Mouse (Mus musculus): ENCODE measurements around the gene Arl8a. TPM values are rescaled to one million over a fixed set of nuclear protein-coding genes. Genes with fewer than 3 reads are reported as not detected.
A peak's percentile ranks its signal among the peaks of the same experiment; 100 is the strongest.

Arl8a gene
- polyA plus RNA-seq, 1 experiment from 2014 or later: 42.9 TPM

GRCm38 (mm10) chr1:135171984-135172383 is 25.4 kb downstream of the Arl8a start:
- H3K9ac ChIP-seq (ENCODE audit: low read length): no peak overlapping the region
- peaks cover 9% of the 10 kb centered on the region for H3K4me1 ChIP-seq (replicated peaks; ENCODE audit: control insufficient read depth, insufficient read depth, low read length)
- H3K27ac ChIP-seq (ENCODE audit: low read length): no peak overlapping the region
- H3K4me3 ChIP-seq (ENCODE audit: low read length): no peak overlapping the region
- peak; percentile 82 for ATAC-seq (ENCODE audit: low read depth)
- H3K9me3 ChIP-seq (ENCODE audit: control insufficient read depth, low read length): no peaks in the 10 kb centered on the region
- no peak overlapping the region for H3K4me2 ChIP-seq (ENCODE audit: low read depth, low read length)
- no peaks in the 10 kb centered on the region for H3K27me3 ChIP-seq (ENCODE audit: control insufficient read depth, insufficient read depth, low read depth, low read length)
- H3K36me3 ChIP-seq (ENCODE audit: control insufficient read depth, insufficient read depth, low read length): no peaks in the 10 kb centered on the region
- WGBS: 52% methylated on average over 6 of the region's 6 CpGs

- no peak overlapping the region for H3K9ac ChIP-seq (ENCODE audit: low read length)
- no peak for ATAC-seq (ENCODE audit: low read depth)
- H3K27ac ChIP-seq (ENCODE audit: low read length): no peak overlapping the region
- H3K4me1 ChIP-seq (replicated peaks; ENCODE audit: control insufficient read depth, insufficient read depth, low read length): peaks cover 9% of the 10 kb centered on the region
- no peaks in the 10 kb centered on the region for H3K36me3 ChIP-seq (ENCODE audit: control insufficient read depth, insufficient read depth, low read length)
- H3K27me3 ChIP-seq (ENCODE audit: control insufficient read depth, insufficient read depth, low read depth, low read length): no peaks in the 10 kb centered on the region
- 90% methylated on average over 6 of the region's 6 CpGs for WGBS
- no peak overlapping the region for H3K4me2 ChIP-seq (ENCODE audit: low read depth, low read length)
- H3K9me3 ChIP-seq (ENCODE audit: control insufficient read depth, low read length): no peaks in the 10 kb centered on the region
- H3K4me3 ChIP-seq (ENCODE audit: low read length): no peak overlapping the region
Observed at GRCm38 (mm10) chr1:135173311-135173710, 26.7 kb downstream of the Arl8a start.

GRCm38 (mm10) chr1:135175176-135175575 is 28.6 kb downstream of the Arl8a start:
- H3K9me3 ChIP-seq (ENCODE audit: control insufficient read depth, low read length): no peaks in the 10 kb centered on the region
- 70% methylated on average over 3 of the region's 3 CpGs for WGBS
- H3K36me3 ChIP-seq (ENCODE audit: control insufficient read depth, insufficient read depth, low read length): no peaks in the 10 kb centered on the region
- ATAC-seq (ENCODE audit: low read depth): no peak
- peaks cover 3% of the 10 kb centered on the region; the same call in 1 of the 2 replicates for H3K4me1 ChIP-seq (replicated peaks; ENCODE audit: control insufficient read depth, insufficient read depth, low read length)
- no peak overlapping the region for H3K9ac ChIP-seq (ENCODE audit: low read length)
- H3K27ac ChIP-seq (ENCODE audit: low read length): no peak overlapping the region
- no peak overlapping the region for H3K4me2 ChIP-seq (ENCODE audit: low read depth, low read length)
- H3K4me3 ChIP-seq (ENCODE audit: low read length): no peak overlapping the region
- H3K27me3 ChIP-seq (ENCODE audit: control insufficient read depth, insufficient read depth, low read depth, low read length): no peaks in the 10 kb centered on the region

- Histone ChIP-seq H3K4me2 (ENCODE audit: low read depth, low read length) (no peak overlapping the region), H3K4me1 (replicated peaks; ENCODE audit: control insufficient read depth, insufficient read depth, low read length) (no peaks in the 10 kb centered on the region), H3K36me3 (ENCODE audit: control insufficient read depth, insufficient read depth, low read length) (no peaks in the 10 kb centered on the region), H3K9ac (ENCODE audit: low read length) (no peak overlapping the region), H3K27me3 (ENCODE audit: control insufficient read depth, insufficient read depth, low read depth, low read length) (no peaks in the 10 kb centered on the region), H3K9me3 (ENCODE audit: control insufficient read depth, low read length) (no peaks in the 10 kb centered on the region), H3K4me3 (ENCODE audit: low read length) (no peak overlapping the region), H3K27ac (ENCODE audit: low read length) (no peak overlapping the region)
- ATAC-seq (ENCODE audit: low read depth): no peak
- 93% methylated on average over 3 of the region's 3 CpGs for WGBS
Observed at GRCm38 (mm10) chr1:135177724-135178123, 31.1 kb downstream of the Arl8a start.

- Histone ChIP-seq H3K36me3 (ENCODE audit: control insufficient read depth, insufficient read depth, low read length) (no peaks in the 10 kb centered on the region), H3K27me3 (ENCODE audit: control insufficient read depth, insufficient read depth, low read depth, low read length) (no peaks in the 10 kb centered on the region), H3K4me1 (replicated peaks; ENCODE audit: control insufficient read depth, insufficient read depth, low read length) (no peaks in the 10 kb centered on the region), H3K27ac (ENCODE audit: low read length) (no peak overlapping the region), H3K4me2 (ENCODE audit: low read depth, low read length) (no peak overlapping the region), H3K4me3 (ENCODE audit: low read length) (no peak overlapping the region), H3K9me3 (ENCODE audit: control insufficient read depth, low read length) (no peaks in the 10 kb centered on the region), H3K9ac (ENCODE audit: low read length) (no peak overlapping the region)
- no peak for ATAC-seq (ENCODE audit: low read depth)
- WGBS: 75% methylated on average over 7 of the region's 7 CpGs
Observed at GRCm38 (mm10) chr1:135178863-135179262, 32.2 kb downstream of the Arl8a start.

GRCm38 (mm10) chr1:135180830-135181229 is 34.2 kb downstream of the Arl8a start:
- H3K36me3 ChIP-seq (ENCODE audit: control insufficient read depth, insufficient read depth, low read length): no peaks in the 10 kb centered on the region
- H3K27ac ChIP-seq (ENCODE audit: low read length): no peak overlapping the region
- H3K9me3 ChIP-seq (ENCODE audit: control insufficient read depth, low read length): no peaks in the 10 kb centered on the region
- ATAC-seq (ENCODE audit: low read depth): no peak
- H3K4me1 ChIP-seq (replicated peaks; ENCODE audit: control insufficient read depth, insufficient read depth, low read length): no peaks in the 10 kb centered on the region
- no peak overlapping the region for H3K9ac ChIP-seq (ENCODE audit: low read length)
- no peak overlapping the region for H3K4me2 ChIP-seq (ENCODE audit: low read depth, low read length)
- WGBS: 61% methylated on average over 10 of the region's 10 CpGs
- no peak overlapping the region for H3K4me3 ChIP-seq (ENCODE audit: low read length)
- H3K27me3 ChIP-seq (ENCODE audit: control insufficient read depth, insufficient read depth, low read depth, low read length): no peaks in the 10 kb centered on the region

- Histone ChIP-seq H3K9ac (ENCODE audit: low read length) (no peak overlapping the region), H3K27ac (ENCODE audit: low read length) (no peak overlapping the region), H3K9me3 (ENCODE audit: control insufficient read depth, low read length) (no peaks in the 10 kb centered on the region), H3K36me3 (ENCODE audit: control insufficient read depth, insufficient read depth, low read length) (no peaks in the 10 kb centered on the region), H3K4me3 (ENCODE audit: low read length) (no peak overlapping the region), H3K4me1 (replicated peaks; ENCODE audit: control insufficient read depth, insufficient read depth, low read length) (no peaks in the 10 kb centered on the region), H3K27me3 (ENCODE audit: control insufficient read depth, insufficient read depth, low read depth, low read length) (no peaks in the 10 kb centered on the region), H3K4me2 (ENCODE audit: low read depth, low read length) (no peak overlapping the region)
- ATAC-seq (ENCODE audit: low read depth): no peak
- WGBS: 51% methylated on average over 4 of the region's 4 CpGs
Observed at GRCm38 (mm10) chr1:135181275-135181674, 34.7 kb downstream of the Arl8a start.

GRCm38 (mm10) chr1:135181880-135182623 is 35.4 kb downstream of the Arl8a start:
- no peak for ATAC-seq (ENCODE audit: low read depth)
- H3K27me3 ChIP-seq (ENCODE audit: control insufficient read depth, insufficient read depth, low read depth, low read length): no peaks in the 10 kb centered on the region

GRCm38 (mm10) chr1:135182975-135183374 is 36.4 kb downstream of the Arl8a start:
- no peaks in the 10 kb centered on the region for H3K36me3 ChIP-seq (ENCODE audit: control insufficient read depth, insufficient read depth, low read length)
- H3K4me1 ChIP-seq (replicated peaks; ENCODE audit: control insufficient read depth, insufficient read depth, low read length): no peaks in the 10 kb centered on the region
- 0 out of 2 replicates have a peak, but pooled peaks have one; percentile 36 for ATAC-seq (ENCODE audit: low read depth)
- H3K4me3 ChIP-seq (ENCODE audit: low read length): no peak overlapping the region
- H3K27me3 ChIP-seq (ENCODE audit: control insufficient read depth, insufficient read depth, low read depth, low read length): no peaks in the 10 kb centered on the region
- WGBS: 57% methylated on average over 3 of the region's 3 CpGs
- H3K9ac ChIP-seq (ENCODE audit: low read length): no peak overlapping the region
- H3K4me2 ChIP-seq (ENCODE audit: low read depth, low read length): no peak overlapping the region
- H3K27ac ChIP-seq (ENCODE audit: low read length): no peak overlapping the region
- H3K9me3 ChIP-seq (ENCODE audit: control insufficient read depth, low read length): no peaks in the 10 kb centered on the region

More at GRCm38 (mm10) chr1:135181880-135182623, 35.4 kb downstream of the Arl8a start:
- Histone ChIP-seq H3K4me2 (ENCODE audit: low read depth, low read length) (no peak overlapping the region), H3K4me3 (ENCODE audit: low read length) (no peak overlapping the region), H3K4me1 (replicated peaks; ENCODE audit: control insufficient read depth, insufficient read depth, low read length) (no peaks in the 10 kb centered on the region), H3K36me3 (ENCODE audit: control insufficient read depth, insufficient read depth, low read length) (no peaks in the 10 kb centered on the region), H3K9ac (ENCODE audit: low read length) (no peak overlapping the region), H3K9me3 (ENCODE audit: control insufficient read depth, low read length) (no peaks in the 10 kb centered on the region), H3K27ac (ENCODE audit: low read length) (no peak overlapping the region)
- 77% methylated on average over 8 of the region's 8 CpGs for WGBS

All from lung, embryonic 16.5 days (tissue).